Mouse (Mus musculus): ENCODE data around the gene Etl4. TPM values are rescaled to one million over a fixed set of nuclear protein-coding genes. Genes with fewer than 3 reads are reported as not detected.

The Etl4 gene
- polyA plus RNA-seq (2015; fragmentation: Nextera tagmentation; extraction: Ambion mirVana), result 32.2 and 36.2 TPM in 2 replicates

DNA sequence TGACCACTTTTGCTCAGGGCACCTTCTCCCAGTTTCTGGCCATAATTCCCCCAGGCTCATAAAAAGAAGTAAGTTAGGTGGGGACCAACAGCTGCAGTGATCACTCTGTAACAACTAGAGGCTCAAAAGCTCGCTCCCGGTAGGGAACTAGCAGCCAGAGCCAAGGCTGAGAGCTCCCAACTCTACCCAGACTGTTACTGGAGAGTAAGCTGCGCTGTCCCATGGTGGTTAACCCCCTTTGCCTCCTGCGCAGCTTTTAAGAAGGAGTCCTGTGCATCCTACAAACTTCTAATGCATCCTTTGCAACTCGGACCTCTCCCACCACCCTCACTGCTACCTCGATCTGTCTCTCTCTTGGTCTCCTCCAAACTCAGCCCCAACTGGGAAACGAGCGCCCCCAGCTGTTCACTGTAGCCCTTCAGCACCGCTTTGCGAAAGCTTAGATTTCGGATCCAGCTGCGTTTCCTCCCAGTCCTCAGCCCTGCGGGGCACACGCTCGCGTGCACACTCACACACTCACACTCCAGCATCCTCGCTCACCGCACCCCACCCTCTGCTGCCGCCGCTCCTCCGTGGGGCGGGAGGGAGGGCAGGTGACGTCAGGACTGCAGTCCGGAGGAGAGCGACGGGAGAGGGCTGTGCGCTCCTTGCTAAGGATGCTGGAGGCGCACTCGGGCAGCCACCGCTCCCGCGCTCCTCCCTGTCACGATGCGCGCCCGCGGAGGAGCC is at the start of gene Etl4:
Gene Etl4, plus strand, starts transcription at position 610 of the 729 bp plus-strand sequence.
- Histone ChIP-seq H3K27me3 (replicated peaks) (peaks cover 29% of the 10 kb centered on the region), H3K9me3 (no peaks in the 10 kb centered on the region), H3K4me1 (0 out of 2 replicates have a peak, but pooled peaks cover 4% of the 10 kb centered on the region), H3K27ac (no peak within 1 kb of the TSS), H3K36me3 (no peaks in the 10 kb centered on the region), H3K4me2 (peak within 1 kb of the TSS; percentile 89), H3K4me3 (replicated peaks) (peak within 1 kb of the TSS; percentile 43), H3K9ac (no peak within 1 kb of the TSS)
- peak; percentile 85 for ATAC-seq (ENCODE audit: insufficient read depth, low FRiP score, low read depth)
- under 1% methylated on average over 37 of the region's 37 CpGs for WGBS

DNA sequence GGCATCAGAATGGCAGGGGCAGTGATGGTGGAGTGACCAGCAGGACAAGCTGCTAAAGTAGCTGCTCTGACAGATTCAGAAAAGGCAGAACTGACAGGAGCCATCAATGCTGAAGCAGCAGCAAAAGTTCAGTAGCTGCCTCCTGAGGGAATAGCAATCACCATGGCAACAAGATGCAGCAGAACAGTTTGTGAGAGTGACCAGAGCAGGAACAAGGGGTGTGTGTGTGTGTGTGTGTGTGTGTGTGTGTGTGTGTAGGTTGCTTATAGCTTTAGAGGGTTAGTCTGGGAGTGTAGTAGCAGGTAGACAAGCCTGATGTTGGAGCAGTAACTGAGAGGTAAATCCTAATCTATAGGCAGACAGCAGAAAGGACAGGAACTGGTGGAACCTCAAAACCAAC is 40.4 kb upstream of the Etl4 start:
- no peak for ATAC-seq (ENCODE audit: insufficient read depth, low FRiP score, low read depth)
- Histone ChIP-seq H3K9me3 (no peaks in the 10 kb centered on the region), H3K36me3 (no peaks in the 10 kb centered on the region), H3K27me3 (replicated peaks) (no peaks in the 10 kb centered on the region), H3K9ac (no peak overlapping the region), H3K27ac (no peak overlapping the region), H3K4me3 (replicated peaks) (no peak overlapping the region), H3K4me1 (no peaks in the 10 kb centered on the region), H3K4me2 (no peak overlapping the region)

GRCm38 (mm10) chr2:19871881-19872280 is 37.7 kb upstream of the Etl4 start:
- no peak overlapping the region for H3K27ac ChIP-seq

DNA sequence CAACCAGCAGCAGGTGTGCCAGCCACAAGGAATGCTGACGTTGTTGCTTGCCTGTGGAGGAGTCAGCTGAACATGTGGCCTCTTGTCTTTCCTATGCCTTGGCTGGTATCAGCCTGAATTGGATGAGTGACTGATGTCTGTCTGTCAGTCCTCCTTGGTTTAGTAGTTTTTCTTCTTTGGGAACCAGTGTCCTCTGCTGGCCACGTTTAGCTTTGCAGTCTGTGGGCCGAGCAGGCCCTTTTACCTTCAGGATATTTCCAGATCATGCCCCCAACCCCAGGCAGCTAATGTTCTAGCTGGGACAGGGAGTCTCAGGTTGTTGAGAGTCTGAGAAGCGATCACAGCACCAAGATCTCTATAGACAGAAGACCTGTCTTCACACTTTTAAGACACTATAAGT is 18.7 kb upstream of the Etl4 start:
- Histone ChIP-seq H3K4me3 (replicated peaks) (no peak overlapping the region), H3K4me2 (no peak overlapping the region), H3K27ac (no peak overlapping the region), H3K27me3 (replicated peaks) (no peaks in the 10 kb centered on the region), H3K9ac (no peak overlapping the region), H3K4me1 (no peaks in the 10 kb centered on the region), H3K9me3 (no peaks in the 10 kb centered on the region), H3K36me3 (no peaks in the 10 kb centered on the region)
- WGBS, result 39% methylated on average over 4 of the region's 4 CpGs
- ATAC-seq (ENCODE audit: insufficient read depth, low FRiP score, low read depth), result no peak

More at GRCm38 (mm10) chr2:19871881-19872280, 37.7 kb upstream of the Etl4 start:
- Histone ChIP-seq H3K9me3 (no peaks in the 10 kb centered on the region), H3K27me3 (replicated peaks) (no peaks in the 10 kb centered on the region), H3K4me2 (no peak overlapping the region), H3K36me3 (no peaks in the 10 kb centered on the region), H3K4me3 (replicated peaks) (no peak overlapping the region), H3K4me1 (no peaks in the 10 kb centered on the region), H3K9ac (no peak overlapping the region)
- ATAC-seq (ENCODE audit: insufficient read depth, low FRiP score, low read depth), result no peak
- WGBS, result 79% methylated on average over 1 of the region's 1 CpGs

DNA sequence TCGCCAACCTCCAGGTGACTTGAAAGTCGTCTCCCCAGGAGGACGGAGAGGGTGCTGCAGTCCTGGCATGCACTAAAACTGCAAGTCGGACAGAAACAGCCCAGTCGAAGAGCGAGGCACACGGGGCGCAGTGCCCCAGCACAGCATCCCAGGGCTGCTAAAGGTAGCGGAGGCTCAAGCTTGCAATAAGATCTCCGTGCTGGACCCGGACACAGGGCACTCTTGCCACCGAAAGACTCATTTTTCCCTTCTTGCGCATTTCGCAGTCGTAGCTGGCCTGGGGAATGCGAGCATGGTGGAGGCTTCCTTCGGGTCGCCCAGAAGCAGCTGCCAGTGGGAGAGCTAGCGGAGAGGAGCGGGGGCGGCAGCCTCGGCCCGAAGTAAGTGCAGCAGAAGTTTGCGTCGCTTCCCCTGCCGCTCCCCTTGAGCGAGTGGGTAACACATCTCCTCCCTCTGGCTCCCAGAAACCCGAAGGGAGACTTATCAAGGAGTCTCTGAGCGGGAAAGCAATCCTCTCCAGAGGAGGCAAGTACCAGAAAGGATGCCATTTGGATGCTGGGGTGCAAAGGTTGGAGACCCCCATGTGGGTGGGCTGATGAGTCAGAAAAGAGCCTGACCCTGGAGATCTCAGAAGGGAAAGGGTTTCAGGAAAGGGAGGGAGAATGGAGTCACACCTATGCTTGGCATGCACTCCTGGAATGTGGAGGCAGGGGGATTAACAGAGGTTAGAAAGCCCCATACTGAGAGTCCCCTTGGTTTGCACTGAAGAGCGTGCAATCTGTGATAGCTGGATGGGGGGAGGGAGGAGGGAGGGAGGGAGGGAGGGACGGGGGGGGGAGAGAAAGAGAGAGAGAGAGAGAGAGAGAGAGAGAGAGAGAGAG is 560 bp downstream of the Etl4 start:
- Histone ChIP-seq H3K4me3 (replicated peaks) (peak overlapping the region; percentile 43), H3K4me2 (peak overlapping the region; percentile 89), H3K4me1 (0 out of 2 replicates have a peak, but pooled peaks cover 4% of the 10 kb centered on the region), H3K9ac (no peak overlapping the region), H3K27ac (no peak overlapping the region), H3K27me3 (replicated peaks) (peaks cover 29% of the 10 kb centered on the region), H3K36me3 (no peaks in the 10 kb centered on the region), H3K9me3 (no peaks in the 10 kb centered on the region)
- WGBS, result 1% methylated on average over 29 of the region's 31 CpGs
- peak; percentile 43; the same call in 1 of the 2 replicates for ATAC-seq (ENCODE audit: insufficient read depth, low FRiP score, low read depth)

GRCm38 (mm10) chr2:19910781-19911175 is 1.2 kb downstream of the Etl4 start:
- H3K27me3 ChIP-seq (replicated peaks), result peaks cover 29% of the 10 kb centered on the region
- ATAC-seq (ENCODE audit: insufficient read depth, low FRiP score, low read depth), result no peak
- H3K27ac ChIP-seq, result no peak overlapping the region
- WGBS, result 3% methylated on average over 8 of the region's 8 CpGs
- 0 out of 2 replicates have a peak, but pooled peaks cover 4% of the 10 kb centered on the region for H3K4me1 ChIP-seq
- no peak overlapping the region for H3K4me2 ChIP-seq
- H3K4me3 ChIP-seq (replicated peaks), result no peak overlapping the region
- no peak overlapping the region for H3K9ac ChIP-seq
- no peaks in the 10 kb centered on the region for H3K9me3 ChIP-seq
- H3K36me3 ChIP-seq, result no peaks in the 10 kb centered on the region

DNA sequence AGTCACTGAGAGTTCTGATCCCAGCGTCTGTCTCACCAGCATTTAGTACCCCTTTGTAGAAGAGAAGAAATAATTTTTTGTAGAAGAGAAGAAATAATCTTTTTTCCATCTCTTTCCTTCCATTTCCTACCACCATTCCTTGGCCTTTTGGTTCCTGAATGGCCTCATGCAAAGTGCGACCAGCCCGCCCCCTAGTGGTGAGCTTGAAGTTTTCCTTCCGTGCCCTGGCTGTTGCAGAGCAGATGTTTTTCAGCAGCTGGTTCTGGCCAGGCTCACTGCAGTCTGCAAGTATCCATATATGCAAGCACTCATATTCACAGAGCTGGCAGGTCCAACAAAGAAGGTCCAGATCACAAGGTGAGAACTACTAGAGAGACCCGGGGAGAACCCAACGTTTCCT is 9.6 kb downstream of the Etl4 start:
- Histone ChIP-seq H3K9ac (no peak overlapping the region), H3K9me3 (no peaks in the 10 kb centered on the region), H3K4me1 (no peaks in the 10 kb centered on the region), H3K27ac (no peak overlapping the region), H3K36me3 (no peaks in the 10 kb centered on the region), H3K27me3 (replicated peaks) (no peaks in the 10 kb centered on the region), H3K4me2 (no peak overlapping the region), H3K4me3 (replicated peaks) (no peak overlapping the region)
- WGBS, result 20% methylated on average over 6 of the region's 6 CpGs
- no peak for ATAC-seq (ENCODE audit: insufficient read depth, low FRiP score, low read depth)

DNA sequence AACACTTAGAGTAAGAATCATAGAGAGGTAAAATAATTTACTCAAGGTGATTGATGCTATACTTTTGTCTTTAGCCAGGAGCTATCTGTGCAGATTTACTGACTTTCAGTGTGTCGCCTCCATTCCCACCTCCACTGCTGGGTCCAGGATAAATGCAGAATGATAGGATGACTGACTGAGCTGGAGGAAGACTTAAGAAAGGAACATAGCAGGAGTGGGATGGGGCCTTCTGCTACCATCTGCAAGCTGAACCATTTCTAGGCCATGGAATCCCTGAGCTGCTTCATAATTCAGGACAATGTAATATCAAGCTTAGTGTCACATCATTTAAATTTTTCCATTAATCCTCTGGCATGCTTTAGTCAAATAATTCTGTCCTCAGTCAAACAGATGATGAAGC is 20.4 kb downstream of the Etl4 start:
- WGBS, result 85% methylated on average over 1 of the region's 1 CpGs
- Histone ChIP-seq H3K9me3 (no peaks in the 10 kb centered on the region), H3K36me3 (no peaks in the 10 kb centered on the region), H3K4me1 (no peaks in the 10 kb centered on the region), H3K4me3 (replicated peaks) (no peak overlapping the region), H3K27ac (no peak overlapping the region), H3K9ac (no peak overlapping the region), H3K4me2 (no peak overlapping the region), H3K27me3 (replicated peaks) (no peaks in the 10 kb centered on the region)
- ATAC-seq (ENCODE audit: insufficient read depth, low FRiP score, low read depth), result no peak

GRCm38 (mm10) chr2:19933836-19934235 is 24.3 kb downstream of the Etl4 start:
- Histone ChIP-seq H3K9ac (no peak overlapping the region), H3K4me3 (replicated peaks) (no peak overlapping the region), H3K27me3 (replicated peaks) (no peaks in the 10 kb centered on the region), H3K4me2 (no peak overlapping the region), H3K27ac (no peak overlapping the region), H3K9me3 (no peaks in the 10 kb centered on the region), H3K4me1 (no peaks in the 10 kb centered on the region), H3K36me3 (no peaks in the 10 kb centered on the region)
- 87% methylated on average over 1 of the region's 1 CpGs for WGBS
- no peak for ATAC-seq (ENCODE audit: insufficient read depth, low FRiP score, low read depth)

- H3K36me3 ChIP-seq, result no peaks in the 10 kb centered on the region
- H3K9me3 ChIP-seq, result no peaks in the 10 kb centered on the region
- no peak overlapping the region for H3K9ac ChIP-seq
- no peak overlapping the region for H3K4me3 ChIP-seq (replicated peaks)
- no peaks in the 10 kb centered on the region for H3K4me1 ChIP-seq
- ATAC-seq (ENCODE audit: insufficient read depth, low FRiP score, low read depth), result no peak
- H3K4me2 ChIP-seq, result no peak overlapping the region
- 90% methylated on average over 6 of the region's 6 CpGs for WGBS
- no peak overlapping the region for H3K27ac ChIP-seq
- no peaks in the 10 kb centered on the region for H3K27me3 ChIP-seq (replicated peaks)
Measured at GRCm38 (mm10) chr2:19945205-19945604, 35.6 kb downstream of the Etl4 start.

- no peak overlapping the region for H3K4me3 ChIP-seq (replicated peaks)
Measured at GRCm38 (mm10) chr2:19953028-19953427, 43.4 kb downstream of the Etl4 start.

GRCm38 (mm10) chr2:19966445-19966844 is 56.9 kb downstream of the Etl4 start:
- Histone ChIP-seq H3K36me3 (no peaks in the 10 kb centered on the region), H3K9ac (no peak overlapping the region), H3K4me3 (replicated peaks) (no peak overlapping the region), H3K27ac (no peak overlapping the region), H3K9me3 (no peaks in the 10 kb centered on the region), H3K27me3 (replicated peaks) (no peaks in the 10 kb centered on the region), H3K4me1 (no peaks in the 10 kb centered on the region), H3K4me2 (no peak overlapping the region)
- WGBS, result 59% methylated on average over 7 of the region's 7 CpGs
- no peak for ATAC-seq (ENCODE audit: insufficient read depth, low FRiP score, low read depth)

More at GRCm38 (mm10) chr2:19953028-19953427, 43.4 kb downstream of the Etl4 start:
- no peaks in the 10 kb centered on the region for H3K27me3 ChIP-seq (replicated peaks)
- no peak overlapping the region for H3K9ac ChIP-seq
- H3K9me3 ChIP-seq, result no peaks in the 10 kb centered on the region
- no peaks in the 10 kb centered on the region for H3K36me3 ChIP-seq
- H3K4me2 ChIP-seq, result no peak overlapping the region
- ATAC-seq (ENCODE audit: insufficient read depth, low FRiP score, low read depth), result no peak
- WGBS, result 77% methylated on average over 2 of the region's 2 CpGs
- H3K27ac ChIP-seq, result no peak overlapping the region
- H3K4me1 ChIP-seq, result no peaks in the 10 kb centered on the region
